Mouse (Mus musculus): ENCODE results near the gene Faap24.

GRCm38 (mm10) chr7:35365161-35365910, 31.3 kb downstream of the Faap24 start:
- TF ChIP-seq CTCF (IDR thresholded peaks at IDR 0.05; ENCODE audit: borderline replicate concordance, extremely low read depth, insufficient read depth, insufficient read length): no peak
- no peak for TF ChIP-seq POLR2A (IDR thresholded peaks at IDR 0.05; ENCODE audit: borderline replicate concordance, extremely low read depth, insufficient read depth, insufficient read length, poor library complexity, severe bottlenecking)

Data from brain, embryonic 14.5 days (tissue).